Mouse (Mus musculus) G1E-ER4 (cell line): ENCODE data around the gene Iqcf6. TPM values are rescaled to one million over a fixed set of nuclear protein-coding genes. Genes with fewer than 3 reads are reported as not detected.

ENCODE experiments used
- GATA1 ChIP-seq: IDR thresholded peaks from one replicate; pipeline ENCODE4 v1.8.0; 2012; ENCODE audit warnings: low read length, inconsistent platforms
- polyA plus RNA-seq: library from polyadenylated mRNA; stranded (reverse); fragments of >175 nt; gene quantifications from 2 replicates; pipeline ENCODE4 v1.2.3, GENCODE M21; 2012

The Iqcf6 gene
- not detected in 2 replicates for polyA plus RNA-seq

DNA sequence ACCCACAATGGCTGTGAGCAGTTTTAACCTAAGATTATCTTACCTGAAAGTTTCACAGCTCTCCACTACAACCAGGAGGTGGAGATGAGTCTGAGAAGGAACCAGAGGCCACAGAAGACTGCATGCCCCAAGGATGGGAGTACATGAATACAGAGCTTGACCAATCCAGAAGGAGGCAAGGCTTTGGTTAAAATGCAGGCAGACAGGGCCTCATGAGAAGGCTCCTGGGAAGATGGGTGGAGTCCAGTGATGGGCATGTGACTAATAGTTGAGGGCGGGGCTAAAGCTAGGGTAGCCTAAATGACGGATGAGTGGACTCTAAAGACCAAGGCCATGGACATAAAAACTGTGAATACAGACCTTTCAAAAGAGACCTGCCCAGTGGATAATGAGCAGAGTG, at the start of gene Iqcf6:
Gene Iqcf6, plus strand, starts transcription at position 301 of the 400 bp plus-strand sequence.
- no peak for TF ChIP-seq GATA1

DNA sequence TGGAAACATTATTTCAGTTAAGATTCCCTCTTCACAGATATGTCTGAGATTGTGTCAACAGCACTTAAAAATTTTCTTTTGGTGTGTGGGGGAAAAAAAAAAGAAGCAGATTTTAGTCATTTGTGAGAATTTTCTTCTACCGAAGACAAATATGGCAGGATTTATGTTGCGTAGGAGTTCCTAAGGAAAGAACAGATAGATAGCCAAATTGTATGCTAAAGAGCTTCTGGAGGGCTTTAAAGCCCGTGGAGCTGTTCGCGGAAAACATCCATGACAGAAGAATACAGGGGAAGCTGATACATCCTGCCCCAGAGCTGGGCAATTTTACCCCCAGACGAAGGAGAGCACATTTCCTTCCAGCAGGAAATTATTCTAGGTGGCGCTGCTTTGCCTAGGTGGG, 46.4 kb upstream of the Iqcf6 start:
- no peak for TF ChIP-seq GATA1

DNA sequence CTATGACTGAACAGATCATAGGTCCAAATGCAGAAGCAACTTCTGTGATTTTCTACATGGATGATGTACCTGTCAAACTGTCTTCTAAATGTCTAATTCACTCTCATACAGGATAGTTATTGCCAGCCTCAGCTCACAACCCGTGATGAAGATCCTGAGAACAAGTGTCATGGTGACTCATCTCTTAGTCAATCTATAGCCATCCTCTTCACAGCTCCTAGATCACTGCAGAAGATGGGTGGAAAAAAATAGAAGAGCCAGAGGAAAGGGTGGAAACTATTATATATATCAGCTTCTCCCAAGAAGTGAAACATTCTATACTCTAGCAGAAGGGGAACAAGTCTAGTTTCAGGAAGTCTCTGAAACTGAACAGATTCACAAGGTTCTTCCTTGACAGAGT, 43.8 kb upstream of the Iqcf6 start:
- TF ChIP-seq GATA1 = no peak

GRCm38 (mm10) chr9:106592158-106592557, 34.2 kb upstream of the Iqcf6 start:
- TF ChIP-seq GATA1 = no peak

GRCm38 (mm10) chr9:106595836-106596235, 30.5 kb upstream of the Iqcf6 start:
- no peak for TF ChIP-seq GATA1

DNA sequence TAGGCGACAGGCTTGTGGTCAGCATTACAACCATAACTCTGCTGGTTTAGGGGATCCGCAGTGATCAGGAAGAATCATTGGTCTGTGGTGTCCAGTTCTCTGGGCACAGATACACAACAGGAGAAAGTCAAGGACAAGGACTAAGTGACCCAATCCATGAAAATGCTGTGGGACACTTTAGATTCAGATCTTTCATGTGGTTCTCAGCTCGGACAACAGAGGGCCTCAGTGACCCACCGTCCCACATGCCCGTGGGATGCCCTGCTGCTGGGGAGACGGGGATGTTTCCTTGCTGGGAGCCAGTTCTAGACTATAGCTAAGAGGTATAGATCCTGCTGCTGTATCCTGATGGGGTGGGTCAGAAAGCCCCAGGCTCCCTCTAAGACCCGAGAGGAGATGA, 27.9 kb upstream of the Iqcf6 start:
- no peak for TF ChIP-seq GATA1

GRCm38 (mm10) chr9:106600546-106600945, 25.8 kb upstream of the Iqcf6 start:
- TF ChIP-seq GATA1 = no peak

- TF ChIP-seq GATA1 = no peak
These were observed 15.7 kb upstream of the Iqcf6 start for GRCm38 (mm10) chr9:106610727-106611126.

DNA sequence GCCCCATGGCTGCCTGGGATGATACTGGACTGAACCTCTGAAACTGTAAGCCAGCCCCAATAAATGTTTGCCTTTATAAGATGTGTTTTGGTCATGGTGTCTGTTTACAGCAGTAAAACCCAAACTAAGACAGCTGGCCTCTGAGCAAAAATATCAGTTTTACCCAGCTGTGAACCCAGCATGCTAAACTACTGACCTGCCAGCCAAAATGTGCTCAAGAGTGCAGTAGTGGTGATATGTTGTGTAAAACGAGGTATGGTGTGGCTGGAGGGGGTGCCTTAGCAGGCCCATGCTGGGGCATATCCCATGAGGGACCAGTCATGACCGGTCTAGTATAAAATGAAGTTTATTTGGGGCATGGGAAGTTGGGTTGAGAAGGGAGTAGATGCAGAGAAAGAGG, 12.4 kb upstream of the Iqcf6 start:
- no peak for TF ChIP-seq GATA1

- TF ChIP-seq GATA1 = no peak
These were observed 11.8 kb upstream of the Iqcf6 start for GRCm38 (mm10) chr9:106614616-106615015.

- no peak for TF ChIP-seq GATA1
These were observed 10.1 kb upstream of the Iqcf6 start for GRCm38 (mm10) chr9:106616306-106616705.

DNA sequence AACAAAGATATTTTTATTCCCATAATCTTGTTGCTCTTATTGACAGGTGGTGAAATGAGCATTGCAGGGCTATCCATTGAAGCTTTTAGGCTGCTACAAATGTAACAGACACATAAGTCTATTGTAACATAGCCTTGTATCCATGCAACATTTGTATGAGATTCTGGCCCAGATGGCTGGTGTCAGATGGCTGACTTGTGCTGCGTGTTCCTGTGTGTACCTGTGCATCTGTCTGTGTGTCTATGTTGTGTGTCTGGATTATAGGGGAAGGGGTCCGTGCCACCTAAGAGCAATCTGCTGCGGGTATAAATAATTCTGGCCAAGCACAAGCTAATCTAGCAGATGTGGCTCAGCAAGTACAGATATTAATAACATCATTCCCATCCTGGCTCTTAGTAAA, 8.9 kb upstream of the Iqcf6 start:
- TF ChIP-seq GATA1 = no peak

GRCm38 (mm10) chr9:106632185-106632584, 5.8 kb downstream of the Iqcf6 start:
- TF ChIP-seq GATA1 = no peak

DNA sequence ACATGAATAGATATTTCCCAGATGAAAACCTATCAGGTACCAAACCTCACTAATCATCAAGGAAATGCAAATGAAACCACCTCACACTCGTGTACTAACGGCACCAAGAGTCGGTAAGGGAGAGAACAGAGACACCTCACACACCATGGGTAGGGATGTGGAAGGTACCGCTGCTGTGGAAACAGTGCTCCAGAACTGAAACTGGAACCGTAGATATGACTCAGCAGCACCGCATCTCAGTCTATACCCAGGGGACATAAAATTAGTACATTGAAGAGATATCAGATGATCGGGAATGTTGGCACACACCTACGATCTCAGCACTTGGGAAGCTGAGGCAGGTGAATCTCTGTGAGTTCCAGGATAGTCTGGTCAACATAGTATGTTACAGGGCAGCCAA, 11.8 kb downstream of the Iqcf6 start:
- no peak for TF ChIP-seq GATA1

DNA sequence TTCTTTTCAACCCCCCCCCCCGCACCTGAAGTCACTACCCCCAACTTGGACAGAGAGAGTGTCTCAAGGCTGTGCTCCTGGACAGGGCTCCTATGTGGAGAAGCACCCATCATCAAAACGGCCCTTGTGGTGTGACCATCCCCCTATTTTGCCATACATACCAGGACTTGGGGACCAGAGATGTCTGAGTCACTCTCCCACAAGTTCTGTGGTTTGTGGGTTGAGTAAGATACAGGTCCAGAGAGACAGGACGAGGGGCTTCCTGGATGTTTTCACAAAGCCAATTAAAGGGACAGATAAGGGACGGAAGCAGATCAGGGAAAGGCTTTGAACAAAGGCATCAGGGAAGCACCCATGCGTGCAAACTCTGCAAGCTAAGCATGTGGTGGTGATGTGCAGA, 15.0 kb downstream of the Iqcf6 start:
- TF ChIP-seq GATA1 = no peak

- no peak for TF ChIP-seq GATA1
These were observed 16.7 kb downstream of the Iqcf6 start for GRCm38 (mm10) chr9:106643128-106643527.

GRCm38 (mm10) chr9:106643787-106644186, 17.4 kb downstream of the Iqcf6 start:
- TF ChIP-seq GATA1 = no peak

GRCm38 (mm10) chr9:106645684-106646271, 19.4 kb downstream of the Iqcf6 start:
- TF ChIP-seq GATA1 = no peak
